Mouse (Mus musculus) olfactory bulb, adult 2 months (tissue): ENCODE data around the gene Ghr. TPM values are rescaled to one million over a fixed set of nuclear protein-coding genes. Genes with fewer than 3 reads are reported as not detected.
A peak's percentile ranks its signal among the peaks of the same experiment; 100 is the strongest.

ENCODE experiments used
- H3K27ac ChIP-seq: fragments of 200-500 bp; 2 replicates; pipeline ENCODE4 v1.5.1; 2012; ENCODE audit warnings: low read depth, low read length; ENCODE audit not compliant: insufficient read depth
- H3K4me1 ChIP-seq: fragments of 200-500 bp; 2 replicates; pipeline ENCODE4 v1.6.1; 2012; ENCODE audit warnings: low read length; ENCODE audit not compliant: control insufficient read depth, insufficient read depth
- H3K4me3 ChIP-seq: fragments of 200-500 bp; 2 replicates; pipeline ENCODE4 v1.5.1; 2012; ENCODE audit warnings: mild to moderate bottlenecking, low read depth, low read length, moderate library complexity; ENCODE audit not compliant: insufficient read depth
- CTCF ChIP-seq: fragments of 200-500 bp; IDR thresholded peaks from 2 replicates; pipeline ENCODE4 v1.5.1; 2012; ENCODE audit warnings: low read depth, mild to moderate bottlenecking, low read length, moderate library complexity; ENCODE audit not compliant: insufficient read depth
- POLR2A ChIP-seq: fragments of 200-500 bp; IDR thresholded peaks from 2 replicates; pipeline ENCODE4 v1.6.1; 2012; ENCODE audit warnings: mild to moderate bottlenecking, low read depth, low read length, moderate library complexity; ENCODE audit not compliant: insufficient read depth
- WGBS: fragments of 180-500 bp; shearing (Covaris S2); methylation state at CpG from one replicate; pipeline ENCODE4 v1.1.7; 2018; 5-methylcytosine and 5-hydroxymethylcytosine counted together
- polyA plus RNA-seq: library from polyadenylated mRNA; stranded (reverse); fragments of >200 nt; gene quantifications from 2 replicates; pipeline ENCODE4 v1.2.4, GENCODE M21; 2012; ENCODE audit warnings: low replicate concordance; ENCODE audit not compliant: missing spikeins, insufficient read depth, insufficient read length

Ghr gene
- polyA plus RNA-seq, 1 experiment, result not detected

DNA sequence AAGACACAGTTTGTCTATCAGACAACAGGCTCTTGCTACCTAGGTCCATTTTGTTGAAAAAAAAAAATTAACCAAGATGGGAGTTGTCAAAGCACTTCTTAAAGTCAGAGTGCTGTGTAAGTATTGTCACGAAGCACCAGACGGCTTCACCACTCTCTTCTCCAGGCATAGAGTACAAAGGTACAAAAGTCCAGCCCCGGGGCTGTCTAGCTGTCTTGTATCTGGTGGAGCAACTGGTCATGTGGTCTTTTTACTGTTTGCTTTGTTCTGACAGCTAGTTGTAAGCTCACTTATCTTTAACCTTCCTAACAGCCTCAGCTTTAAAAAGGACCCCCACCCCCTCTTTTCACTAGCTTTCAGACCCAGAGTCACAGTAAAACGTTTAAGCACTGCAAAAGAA, 1.1 kb upstream of the Ghr start:
- TF ChIP-seq POLR2A, result no peak
- no peak for TF ChIP-seq CTCF
- 74% methylated on average over 4 of the region's 4 CpGs for WGBS
- peaks cover 2% of the 10 kb centered on the region; the same call in 1 of the 2 replicates for H3K4me1 ChIP-seq
- H3K27ac ChIP-seq, result no peak overlapping the region
- H3K4me3 ChIP-seq, result no peak overlapping the region

GRCm38 (mm10) chr15:3581861-3582806, 1.2 kb downstream of the Ghr start:
- Histone ChIP-seq H3K4me3 (peak overlapping the region; percentile 64), H3K27ac (peak overlapping the region; percentile 15; the same call in 1 of the 2 replicates), H3K4me1 (no peaks in the 10 kb centered on the region)
- WGBS, result 5% methylated on average over 34 of the region's 34 CpGs
- TF ChIP-seq CTCF (no peak), POLR2A (no peak)

- no peak for TF ChIP-seq POLR2A
- TF ChIP-seq CTCF, result no peak
- H3K27ac ChIP-seq, result no peak overlapping the region
- H3K4me1 ChIP-seq, result no peaks in the 10 kb centered on the region
- H3K4me3 ChIP-seq, result no peak overlapping the region
- WGBS, result 32% methylated on average over 3 of the region's 3 CpGs
Measured at GRCm38 (mm10) chr15:3581337-3581736, 2.0 kb downstream of the Ghr start.

- 93% methylated on average over 2 of the region's 2 CpGs for WGBS
- H3K4me3 ChIP-seq, result no peak overlapping the region
Measured at GRCm38 (mm10) chr15:3580216-3580615, 3.1 kb downstream of the Ghr start.

GRCm38 (mm10) chr15:3578286-3578980, 4.9 kb downstream of the Ghr start:
- Histone ChIP-seq H3K27ac (no peak overlapping the region), H3K4me1 (no peaks in the 10 kb centered on the region), H3K4me3 (no peak overlapping the region)
- 76% methylated on average over 5 of the region's 5 CpGs for WGBS
- no peak for TF ChIP-seq CTCF
- no peak for TF ChIP-seq POLR2A

More at GRCm38 (mm10) chr15:3580216-3580615, 3.1 kb downstream of the Ghr start:
- TF ChIP-seq POLR2A (no peak), CTCF (no peak)
- Histone ChIP-seq H3K27ac (no peak overlapping the region), H3K4me1 (no peaks in the 10 kb centered on the region)

- 85% methylated on average over 2 of the region's 2 CpGs for WGBS
- H3K4me1 ChIP-seq, result no peaks in the 10 kb centered on the region
- no peak overlapping the region for H3K27ac ChIP-seq
- TF ChIP-seq POLR2A (no peak), CTCF (no peak)
- no peak overlapping the region for H3K4me3 ChIP-seq
Measured at GRCm38 (mm10) chr15:3569178-3569903, 14.0 kb downstream of the Ghr start.

GRCm38 (mm10) chr15:3564570-3564969, 18.7 kb downstream of the Ghr start:
- 81% methylated on average over 4 of the region's 4 CpGs for WGBS
- Histone ChIP-seq H3K4me1 (no peaks in the 10 kb centered on the region), H3K27ac (no peak overlapping the region), H3K4me3 (no peak overlapping the region)
- TF ChIP-seq POLR2A, result no peak
- no peak for TF ChIP-seq CTCF

DNA sequence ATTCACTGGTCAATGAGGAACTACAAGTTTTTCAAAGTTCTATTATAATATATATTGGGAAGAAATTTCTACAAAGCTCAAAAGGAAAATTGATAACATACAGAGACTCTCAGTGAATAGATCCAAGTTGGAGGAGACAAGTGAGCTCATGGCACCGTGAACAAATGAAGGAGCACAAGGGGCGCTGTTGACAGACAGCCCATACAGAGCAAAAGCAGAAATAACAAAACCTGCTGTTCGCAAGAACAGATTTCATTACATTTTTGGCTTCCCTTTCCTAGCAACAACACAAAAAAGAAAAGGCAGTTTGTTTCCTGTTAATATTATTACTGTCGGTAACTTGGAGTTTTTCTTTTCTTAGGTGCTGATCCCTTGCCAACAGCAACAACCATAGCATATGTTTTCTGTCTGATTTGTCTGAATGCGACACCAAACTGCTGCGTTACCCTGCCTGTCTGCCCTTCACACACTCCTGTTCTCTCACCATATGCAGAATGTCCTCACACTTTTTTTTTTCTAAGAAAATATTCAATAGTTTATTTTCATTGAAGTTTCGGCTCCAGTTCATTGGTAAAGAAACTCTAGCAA, 19.3 kb downstream of the Ghr start:
- WGBS, result 54% methylated on average over 7 of the region's 7 CpGs
- no peaks in the 10 kb centered on the region for H3K4me1 ChIP-seq
- H3K4me3 ChIP-seq, result no peak overlapping the region
- TF ChIP-seq CTCF (no peak), POLR2A (no peak)
- no peak overlapping the region for H3K27ac ChIP-seq
